Mouse (Mus musculus): ENCODE measurements at regions not wholly inside any gene's neighbourhood (a gene's known extent, or its start where the extent isn't known, plus 50 kb on each side); places are given as distances from the start of the nearest gene placed in this dataset.

GRCm38 (mm10) chr12:107231629-107232028, 256.8 kb upstream of the 3110018I06Rik start:
- H3K27me3 ChIP-seq (ENCODE audit: insufficient read depth, poor library complexity, severe bottlenecking): no peaks in the 10 kb centered on the region
- no peak overlapping the region for H3K4me3 ChIP-seq
- no peak for DNase-seq (ENCODE audit: low spot score)
- H3K27ac ChIP-seq: no peak overlapping the region
- H3K9me3 ChIP-seq: peaks cover 4% of the 10 kb centered on the region; the same call in 1 of the 2 replicates
- no peaks in the 10 kb centered on the region for H3K36me3 ChIP-seq
- H3K4me1 ChIP-seq (replicated peaks): no peaks in the 10 kb centered on the region
- 41% methylated on average over 1 of the region's 1 CpGs for WGBS

- H3K9me3 ChIP-seq: no peaks in the 10 kb centered on the region
- peaks cover 2% of the 10 kb centered on the region; the same call in 1 of the 2 replicates for H3K4me1 ChIP-seq (replicated peaks)
- no peak overlapping the region for H3K4me3 ChIP-seq
- H3K27me3 ChIP-seq (ENCODE audit: insufficient read depth, poor library complexity, severe bottlenecking): no peaks in the 10 kb centered on the region
- H3K36me3 ChIP-seq: no peaks in the 10 kb centered on the region
- 79% methylated on average over 9 of the region's 9 CpGs for WGBS
- DNase-seq (ENCODE audit: low spot score): no peak
- no peak overlapping the region for H3K27ac ChIP-seq
Measured at GRCm38 (mm10) chr12:107250747-107251470, 237.5 kb upstream of the 3110018I06Rik start.

- no peak for DNase-seq (ENCODE audit: low spot score)
- Histone ChIP-seq H3K27me3 (ENCODE audit: insufficient read depth, poor library complexity, severe bottlenecking) (no peaks in the 10 kb centered on the region), H3K4me1 (replicated peaks) (peaks cover 2% of the 10 kb centered on the region; the same call in 1 of the 2 replicates), H3K36me3 (no peaks in the 10 kb centered on the region), H3K27ac (no peak overlapping the region), H3K4me3 (no peak overlapping the region), H3K9me3 (no peaks in the 10 kb centered on the region)
- WGBS: 77% methylated on average over 15 of the region's 15 CpGs
Measured at GRCm38 (mm10) chr12:107251981-107252380, 236.5 kb upstream of the 3110018I06Rik start.

DNA sequence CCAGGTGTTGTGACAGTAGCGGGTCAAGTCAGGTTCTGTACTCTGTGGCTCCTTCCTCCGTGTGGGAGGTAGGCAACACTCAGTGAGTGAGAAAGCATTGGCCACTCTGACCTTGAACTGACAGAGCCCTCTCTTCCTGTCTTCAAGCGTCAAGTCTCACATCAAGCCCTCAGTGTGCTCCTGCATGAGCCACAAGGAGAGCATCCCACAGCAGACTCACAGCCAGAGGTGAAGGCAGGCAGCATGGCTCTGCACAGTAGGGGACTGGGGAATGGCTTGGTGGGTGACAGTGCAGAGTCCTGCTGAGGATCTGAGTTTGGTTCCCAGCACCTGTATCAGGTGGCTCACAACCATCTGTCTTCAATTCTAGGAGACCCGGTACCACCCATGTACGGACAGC, 226.4 kb upstream of the 3110018I06Rik start:
- 95% methylated on average over 5 of the region's 5 CpGs for WGBS
- no peak for DNase-seq (ENCODE audit: low spot score)
- no peaks in the 10 kb centered on the region for H3K9me3 ChIP-seq
- H3K27ac ChIP-seq: no peak overlapping the region
- no peaks in the 10 kb centered on the region for H3K27me3 ChIP-seq (ENCODE audit: insufficient read depth, poor library complexity, severe bottlenecking)
- H3K4me3 ChIP-seq: no peak overlapping the region
- H3K36me3 ChIP-seq: no peaks in the 10 kb centered on the region
- H3K4me1 ChIP-seq (replicated peaks): no peaks in the 10 kb centered on the region

DNA sequence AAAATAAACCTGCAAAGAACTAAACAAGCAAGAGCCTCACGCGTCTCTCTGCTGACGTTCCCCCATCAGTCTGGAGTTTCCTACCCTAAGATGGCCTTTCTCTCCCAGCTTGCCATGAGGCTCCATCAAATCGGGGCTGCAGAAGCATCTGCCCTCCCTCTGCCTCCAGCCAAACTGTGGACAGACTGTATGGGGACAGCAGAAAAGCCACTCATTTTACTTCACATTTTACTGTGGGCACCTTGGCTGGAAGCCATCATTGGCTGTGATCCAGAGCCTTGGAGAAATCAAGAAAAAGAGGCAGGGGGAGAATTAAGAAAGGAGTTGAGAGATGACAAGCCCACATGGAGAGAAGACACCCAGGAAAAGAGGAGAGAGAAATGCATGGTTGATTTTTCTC, 225.9 kb upstream of the 3110018I06Rik start:
- H3K9me3 ChIP-seq: no peaks in the 10 kb centered on the region
- H3K36me3 ChIP-seq: no peaks in the 10 kb centered on the region
- no peak overlapping the region for H3K27ac ChIP-seq
- no peak for DNase-seq (ENCODE audit: low spot score)
- H3K27me3 ChIP-seq (ENCODE audit: insufficient read depth, poor library complexity, severe bottlenecking): no peaks in the 10 kb centered on the region
- 92% methylated on average over 4 of the region's 4 CpGs for WGBS
- no peak overlapping the region for H3K4me3 ChIP-seq
- no peaks in the 10 kb centered on the region for H3K4me1 ChIP-seq (replicated peaks)

DNA sequence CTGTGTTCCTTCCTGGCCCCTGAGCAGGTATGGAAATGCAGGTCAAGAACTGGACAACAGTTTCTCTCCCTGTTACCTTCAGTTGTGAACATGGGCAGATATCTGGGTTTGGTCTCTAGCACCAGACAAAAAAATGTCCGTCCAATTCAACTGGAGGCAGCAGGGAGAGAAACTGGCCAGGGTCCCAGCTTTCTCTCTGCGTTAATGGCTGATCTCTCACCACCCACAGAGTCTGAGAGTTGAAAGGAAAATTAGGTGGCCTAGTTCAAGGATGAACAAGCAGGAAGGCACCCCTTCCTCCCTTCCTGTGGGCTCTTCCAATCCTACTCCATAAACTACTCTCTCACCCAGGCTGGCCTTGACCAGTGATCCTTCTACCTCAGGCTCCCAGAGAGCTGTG, 221.7 kb upstream of the 3110018I06Rik start:
- Histone ChIP-seq H3K36me3 (no peaks in the 10 kb centered on the region), H3K4me1 (replicated peaks) (peaks cover 13% of the 10 kb centered on the region), H3K27me3 (ENCODE audit: insufficient read depth, poor library complexity, severe bottlenecking) (no peaks in the 10 kb centered on the region; the same call in 1 of the 2 replicates), H3K4me3 (no peak overlapping the region), H3K27ac (no peak overlapping the region), H3K9me3 (0 out of 2 replicates have a peak, but pooled peaks cover 2% of the 10 kb centered on the region)
- WGBS: 80% methylated on average over 2 of the region's 2 CpGs
- no peak for DNase-seq (ENCODE audit: low spot score)

- H3K27ac ChIP-seq: no peak overlapping the region
- peaks cover 11% of the 10 kb centered on the region for H3K4me1 ChIP-seq (replicated peaks)
- no peaks in the 10 kb centered on the region for H3K9me3 ChIP-seq
- 83% methylated on average over 9 of the region's 9 CpGs for WGBS
- H3K4me3 ChIP-seq: no peak overlapping the region
- no peaks in the 10 kb centered on the region for H3K36me3 ChIP-seq
- no peak for DNase-seq (ENCODE audit: low spot score)
- H3K27me3 ChIP-seq (ENCODE audit: insufficient read depth, poor library complexity, severe bottlenecking): no peaks in the 10 kb centered on the region
Measured at GRCm38 (mm10) chr12:107285622-107286021, 202.8 kb upstream of the 3110018I06Rik start.

DNA sequence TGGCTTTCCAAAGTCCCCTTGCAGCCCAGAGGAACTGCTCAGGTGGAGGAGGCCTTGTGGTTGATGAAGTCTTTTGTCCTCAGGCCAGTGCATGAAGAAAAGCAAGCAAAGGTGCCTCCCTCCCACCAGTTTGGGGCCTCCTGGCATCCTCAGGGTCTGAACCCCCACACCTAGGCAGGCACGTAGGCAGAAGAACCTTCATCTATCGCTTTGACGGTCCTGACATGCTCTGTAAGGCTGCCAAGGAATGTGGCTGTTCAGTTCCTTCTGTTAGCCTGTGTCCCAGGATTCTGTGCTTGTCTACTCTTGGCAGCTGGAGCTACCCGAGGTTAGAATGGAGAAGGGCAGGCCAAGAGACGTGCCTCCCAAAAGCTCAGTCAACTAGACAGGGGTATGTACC, 197.1 kb upstream of the 3110018I06Rik start:
- WGBS: 86% methylated on average over 5 of the region's 5 CpGs
- H3K36me3 ChIP-seq: no peaks in the 10 kb centered on the region
- peaks cover 8% of the 10 kb centered on the region for H3K4me1 ChIP-seq (replicated peaks)
- no peaks in the 10 kb centered on the region for H3K9me3 ChIP-seq
- no peak overlapping the region for H3K27ac ChIP-seq
- H3K4me3 ChIP-seq: no peak overlapping the region
- no peaks in the 10 kb centered on the region for H3K27me3 ChIP-seq (ENCODE audit: insufficient read depth, poor library complexity, severe bottlenecking)
- DNase-seq (ENCODE audit: low spot score): no peak

DNA sequence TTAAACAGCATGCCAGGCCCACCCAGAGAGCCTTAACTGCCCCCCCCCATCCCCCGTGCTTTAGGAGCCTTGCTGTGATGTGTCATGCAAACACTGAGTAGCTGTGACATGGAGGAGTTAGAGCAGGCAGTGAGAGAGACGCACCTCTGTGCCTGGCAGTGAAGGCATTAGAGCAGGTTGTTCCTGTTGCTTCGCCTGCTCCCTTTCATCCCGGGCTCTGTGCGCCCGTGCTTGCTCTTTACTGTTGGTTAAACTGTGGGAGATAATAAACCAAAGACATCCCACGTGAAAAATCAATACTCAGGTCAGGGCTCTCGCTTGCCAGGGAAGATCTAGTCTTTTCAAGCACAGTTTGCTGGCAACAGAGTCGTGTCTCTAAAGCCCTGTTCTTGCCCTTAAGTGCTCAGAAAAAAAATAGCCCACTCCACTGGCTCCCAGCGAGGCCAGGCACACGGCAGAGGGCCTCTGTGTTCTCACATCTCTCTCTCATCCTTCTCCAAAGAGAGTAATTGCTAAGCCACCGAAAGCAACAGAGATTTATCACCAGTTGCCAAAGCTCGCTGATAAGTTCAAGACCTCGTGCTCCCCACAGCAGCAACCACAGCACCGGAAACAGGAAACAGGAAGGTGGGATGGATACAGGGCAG, 181.2 kb upstream of the 3110018I06Rik start:
- no peak for DNase-seq (ENCODE audit: low spot score)
- WGBS: 60% methylated on average over 15 of the region's 15 CpGs
- Histone ChIP-seq H3K27ac (no peak overlapping the region), H3K27me3 (ENCODE audit: insufficient read depth, poor library complexity, severe bottlenecking) (no peaks in the 10 kb centered on the region), H3K36me3 (no peaks in the 10 kb centered on the region), H3K4me1 (replicated peaks) (peaks cover 10% of the 10 kb centered on the region; the same call in 1 of the 2 replicates), H3K4me3 (no peak overlapping the region), H3K9me3 (no peaks in the 10 kb centered on the region)

- Histone ChIP-seq H3K27ac (no peak overlapping the region), H3K9me3 (no peaks in the 10 kb centered on the region), H3K36me3 (no peaks in the 10 kb centered on the region), H3K4me3 (no peak overlapping the region), H3K27me3 (ENCODE audit: insufficient read depth, poor library complexity, severe bottlenecking) (no peaks in the 10 kb centered on the region), H3K4me1 (replicated peaks) (0 out of 2 replicates have a peak, but pooled peaks cover 6% of the 10 kb centered on the region)
- no peak for DNase-seq (ENCODE audit: low spot score)
- WGBS: 92% methylated on average over 4 of the region's 4 CpGs
Measured at GRCm38 (mm10) chr12:107315446-107315845, 173.0 kb upstream of the 3110018I06Rik start.

GRCm38 (mm10) chr12:107322861-107323260, 165.6 kb upstream of the 3110018I06Rik start:
- peaks cover 4% of the 10 kb centered on the region; the same call in 1 of the 2 replicates for H3K9me3 ChIP-seq
- H3K4me3 ChIP-seq: no peak overlapping the region
- DNase-seq (ENCODE audit: low spot score): peak; percentile 29
- H3K27ac ChIP-seq: peak overlapping the region; percentile 56; the same call in 1 of the 2 replicates
- peaks cover 22% of the 10 kb centered on the region for H3K4me1 ChIP-seq (replicated peaks)
- H3K36me3 ChIP-seq: no peaks in the 10 kb centered on the region
- H3K27me3 ChIP-seq (ENCODE audit: insufficient read depth, poor library complexity, severe bottlenecking): peaks cover 7% of the 10 kb centered on the region; the same call in 1 of the 2 replicates
- WGBS: 39% methylated on average over 7 of the region's 7 CpGs

GRCm38 (mm10) chr12:107326101-107326500, 162.3 kb upstream of the 3110018I06Rik start:
- Histone ChIP-seq H3K27me3 (ENCODE audit: insufficient read depth, poor library complexity, severe bottlenecking) (peaks cover 8% of the 10 kb centered on the region; the same call in 1 of the 2 replicates), H3K4me3 (no peak overlapping the region), H3K27ac (no peak overlapping the region), H3K4me1 (replicated peaks) (peaks cover 41% of the 10 kb centered on the region), H3K36me3 (no peaks in the 10 kb centered on the region), H3K9me3 (peaks cover 4% of the 10 kb centered on the region; the same call in 1 of the 2 replicates)
- 96% methylated on average over 10 of the region's 10 CpGs for WGBS
- no peak for DNase-seq (ENCODE audit: low spot score)

- peak overlapping the region; percentile 23; the same call in 1 of the 2 replicates for H3K27ac ChIP-seq
- WGBS: 78% methylated on average over 9 of the region's 9 CpGs
- peaks cover 8% of the 10 kb centered on the region; the same call in 1 of the 2 replicates for H3K27me3 ChIP-seq (ENCODE audit: insufficient read depth, poor library complexity, severe bottlenecking)
- H3K4me3 ChIP-seq: no peak overlapping the region
- no peak for DNase-seq (ENCODE audit: low spot score)
- no peaks in the 10 kb centered on the region for H3K9me3 ChIP-seq
- H3K36me3 ChIP-seq: no peaks in the 10 kb centered on the region
- H3K4me1 ChIP-seq (replicated peaks): peaks cover 41% of the 10 kb centered on the region
Measured at GRCm38 (mm10) chr12:107327107-107327770, 161.2 kb upstream of the 3110018I06Rik start.

All from hindbrain, embryonic 10.5 days (tissue).